Mouse (Mus musculus): ENCODE results near the gene Zfhx3.

Gene Zfhx3

GRCm38 (mm10) chr8:108924526-108924925, 982.1 kb downstream of the Zfhx3 start:
- no peak for DNase-seq (ENCODE audit: low read depth, low spot score)

DNA sequence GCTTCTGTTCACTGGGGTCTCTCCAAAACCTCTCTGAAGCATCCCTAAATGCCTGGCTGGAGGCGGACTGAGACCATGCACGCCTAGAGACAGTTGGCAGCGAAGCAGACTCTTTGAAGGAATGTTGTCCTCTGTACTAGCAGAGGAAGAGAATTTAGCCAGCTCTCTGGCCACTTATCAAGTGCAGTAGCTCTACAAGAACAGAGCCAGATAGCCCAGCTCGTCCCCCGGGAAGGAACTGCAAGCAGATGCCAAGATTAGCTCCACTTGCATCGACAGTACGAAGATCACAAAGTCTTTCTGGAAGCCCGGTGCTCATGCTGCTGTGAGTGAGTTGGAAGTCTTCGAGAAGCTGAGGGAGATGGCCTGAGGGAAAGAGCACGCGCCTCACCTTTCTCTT, 983.7 kb downstream of the Zfhx3 start:
- DNase-seq (ENCODE audit: low read depth, low spot score) = no peak

GRCm38 (mm10) chr8:108930635-108931034, 988.2 kb downstream of the Zfhx3 start:
- no peak for DNase-seq (ENCODE audit: low read depth, low spot score)

GRCm38 (mm10) chr8:108931837-108932236, 989.4 kb downstream of the Zfhx3 start:
- no peak for DNase-seq (ENCODE audit: low read depth, low spot score)

DNA sequence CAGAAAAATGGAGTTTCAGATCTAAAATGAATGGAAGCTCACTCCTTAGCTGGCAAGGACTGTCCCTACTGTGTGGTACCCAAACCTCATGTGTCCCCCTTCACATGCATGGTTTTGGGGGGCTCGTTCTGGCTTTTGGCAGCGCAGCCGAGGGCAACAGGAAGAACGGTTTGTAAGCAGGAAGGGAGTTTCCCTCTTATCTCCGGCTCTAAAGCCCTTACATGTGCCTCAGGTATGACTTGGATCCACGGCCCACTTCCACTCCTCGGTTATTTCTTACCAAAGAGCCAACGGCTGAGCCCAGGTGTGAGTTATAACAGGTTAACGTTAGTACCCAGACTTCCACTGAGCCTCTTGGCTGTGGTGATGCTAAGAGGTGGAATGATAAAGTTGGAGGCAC, 990.3 kb downstream of the Zfhx3 start:
- no peak for DNase-seq (ENCODE audit: low read depth, low spot score)

- DNase-seq (ENCODE audit: low read depth, low spot score) = no peak
These were observed 993.6 kb downstream of the Zfhx3 start for GRCm38 (mm10) chr8:108935834-108936694.

DNA sequence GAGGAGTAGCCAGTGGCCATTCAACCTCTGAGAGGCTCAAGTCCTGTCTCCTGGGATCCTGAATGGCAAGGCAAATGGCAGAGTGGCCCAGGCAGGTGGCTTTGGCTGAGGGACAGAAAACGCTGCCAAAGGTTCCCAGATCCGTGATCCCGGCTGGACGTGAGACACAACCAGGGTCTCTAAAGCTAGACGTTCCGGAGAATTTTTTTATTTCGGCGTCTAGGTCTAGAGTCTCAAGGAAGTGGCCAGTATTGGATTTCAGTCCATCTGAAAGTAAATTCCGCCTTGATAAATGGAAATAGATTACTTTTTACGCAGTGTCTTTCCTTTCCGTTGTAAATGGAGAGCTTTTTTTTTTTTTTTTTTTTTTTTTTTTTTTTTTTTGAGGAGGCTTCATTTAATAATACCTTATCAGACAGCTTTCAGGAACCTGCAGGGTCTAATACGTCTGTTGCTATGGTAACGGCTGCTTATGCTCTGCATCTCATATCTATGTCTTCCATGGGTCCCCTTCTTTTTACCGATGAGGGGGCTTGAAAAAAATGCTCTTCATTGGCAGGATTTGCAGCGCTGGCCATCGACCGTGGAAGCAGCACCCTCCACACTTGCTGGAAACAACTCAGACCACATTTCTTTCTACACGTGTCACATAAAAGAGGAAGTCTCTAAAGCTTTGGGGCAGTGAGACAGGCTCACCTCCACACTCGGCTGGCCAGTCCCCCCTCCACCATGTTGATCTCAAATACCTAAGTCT, 994.4 kb downstream of the Zfhx3 start:
- no peak for DNase-seq (ENCODE audit: low read depth, low spot score)

DNA sequence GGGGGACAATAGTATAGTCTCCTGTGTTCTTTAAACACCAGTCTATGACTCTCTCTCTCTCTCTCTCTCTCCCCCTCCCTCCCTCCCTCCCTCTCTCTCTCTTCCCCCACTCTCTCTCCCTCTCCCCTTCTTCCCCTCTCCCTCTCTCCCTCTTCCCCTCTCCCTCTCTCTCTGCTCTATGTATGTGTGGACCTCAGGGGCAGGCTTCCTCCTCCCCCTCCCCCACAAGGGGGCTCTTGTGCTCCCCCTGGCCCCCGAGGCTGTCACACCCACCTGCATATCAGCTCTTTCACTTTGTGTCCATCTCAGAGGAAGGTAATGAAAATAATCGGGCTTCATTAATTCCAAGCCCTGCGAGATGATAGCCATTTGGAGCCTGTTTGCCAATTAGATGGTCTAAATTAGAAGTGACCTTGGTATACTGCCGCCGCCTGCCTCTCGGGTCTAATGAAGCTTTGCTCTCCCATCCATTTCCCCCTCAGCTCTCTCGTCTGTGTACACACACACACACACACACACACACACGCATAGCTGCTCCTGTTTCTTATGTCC, 995.5 kb downstream of the Zfhx3 start:
- DNase-seq (ENCODE audit: low read depth, low spot score) = no peak

DNA sequence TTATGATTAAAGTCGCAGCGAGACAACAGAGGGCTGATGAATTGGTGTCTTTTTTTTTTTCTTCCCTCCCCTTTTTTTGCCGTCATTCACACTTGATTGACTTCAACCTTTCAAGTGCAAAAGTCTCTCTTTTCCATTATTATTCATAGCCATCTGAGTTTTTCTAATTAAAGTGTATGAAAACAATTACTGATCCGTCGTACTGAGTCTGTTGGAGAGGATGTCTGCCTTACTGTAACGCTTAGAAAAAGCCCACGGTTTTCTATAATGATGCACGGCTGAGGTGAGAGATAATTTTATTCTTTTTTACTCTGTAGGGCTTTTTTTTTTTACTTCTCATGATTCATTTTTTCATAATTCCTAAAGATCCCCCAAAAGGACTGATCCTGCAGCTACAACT, 1000.2 kb downstream of the Zfhx3 start:
- DNase-seq (ENCODE audit: low read depth, low spot score) = no peak

DNA sequence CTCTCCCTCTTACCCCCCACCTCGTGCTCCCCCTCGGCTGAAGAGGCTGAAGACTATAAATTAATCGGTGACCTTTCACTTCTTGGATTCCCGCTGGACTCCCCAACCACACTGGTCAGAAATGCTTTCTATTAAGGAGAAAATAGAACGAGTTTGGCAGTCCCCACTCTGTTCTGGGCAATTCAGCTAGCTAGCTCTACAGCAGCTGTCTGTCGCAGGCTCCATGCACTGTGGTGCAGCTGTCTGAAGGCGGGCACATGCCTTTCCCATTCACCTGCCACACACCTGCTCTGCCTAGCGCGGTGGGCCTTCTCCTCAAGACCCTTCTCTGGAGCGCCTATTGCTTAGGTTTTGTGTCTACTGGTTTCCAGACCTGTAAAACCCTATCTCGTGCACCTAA, 1000.7 kb downstream of the Zfhx3 start:
- no peak for DNase-seq (ENCODE audit: low read depth, low spot score)

DNA sequence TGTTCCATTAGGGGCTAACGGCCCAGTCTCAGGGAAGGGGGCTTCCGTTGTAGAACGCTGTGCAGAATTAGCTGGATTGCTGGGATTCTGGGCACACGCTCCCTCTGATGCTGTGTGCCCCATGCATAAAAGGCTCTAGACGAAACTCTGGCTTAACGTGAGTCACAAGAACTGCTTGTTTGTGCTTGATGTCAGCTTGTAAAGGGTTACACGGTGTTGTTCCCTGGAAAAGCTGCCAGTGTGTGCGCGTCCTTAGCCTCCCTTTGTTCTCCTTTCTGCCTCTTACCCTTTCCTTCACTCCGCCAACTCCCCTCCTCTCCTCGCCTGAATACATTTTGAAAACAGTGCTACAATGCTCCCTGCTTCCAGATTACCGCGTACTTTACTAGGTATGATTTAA, 1001.9 kb downstream of the Zfhx3 start:
- no peak for DNase-seq (ENCODE audit: low read depth, low spot score)

DNA sequence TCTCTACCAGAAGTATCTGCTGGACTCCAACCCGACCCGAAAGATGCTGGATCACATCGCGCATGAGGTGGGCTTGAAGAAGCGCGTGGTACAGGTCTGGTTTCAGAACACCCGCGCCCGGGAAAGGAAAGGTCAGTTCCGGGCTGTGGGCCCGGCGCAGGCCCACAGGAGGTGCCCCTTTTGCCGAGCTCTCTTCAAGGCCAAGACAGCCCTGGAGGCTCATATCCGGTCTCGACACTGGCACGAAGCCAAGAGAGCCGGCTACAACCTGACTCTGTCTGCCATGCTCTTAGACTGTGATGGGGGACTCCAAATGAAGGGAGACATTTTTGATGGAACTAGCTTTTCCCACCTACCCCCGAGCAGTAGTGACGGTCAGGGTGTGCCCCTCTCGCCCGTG, 1007.9 kb downstream of the Zfhx3 start:
- DNase-seq (ENCODE audit: low read depth, low spot score) = no peak

DNA sequence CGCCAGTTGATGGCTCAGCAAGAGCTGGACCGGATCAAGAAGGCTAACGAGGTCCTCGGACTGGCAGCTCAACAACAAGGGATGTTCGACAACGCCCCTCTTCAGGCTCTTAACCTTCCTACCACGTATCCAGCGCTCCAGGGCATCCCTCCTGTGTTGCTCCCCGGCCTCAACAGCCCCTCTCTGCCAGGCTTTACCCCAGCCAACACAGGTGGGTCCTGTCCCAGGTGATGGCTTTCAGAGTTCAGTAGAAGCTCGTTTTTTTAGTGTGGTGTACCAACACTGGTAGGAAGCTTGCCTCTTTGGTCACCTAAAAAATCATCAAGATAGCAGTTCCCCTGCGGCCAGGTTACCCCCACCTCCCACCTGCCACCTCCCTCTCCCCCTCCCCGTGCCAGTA, 1009.1 kb downstream of the Zfhx3 start:
- no peak for DNase-seq (ENCODE audit: low read depth, low spot score)

DNA sequence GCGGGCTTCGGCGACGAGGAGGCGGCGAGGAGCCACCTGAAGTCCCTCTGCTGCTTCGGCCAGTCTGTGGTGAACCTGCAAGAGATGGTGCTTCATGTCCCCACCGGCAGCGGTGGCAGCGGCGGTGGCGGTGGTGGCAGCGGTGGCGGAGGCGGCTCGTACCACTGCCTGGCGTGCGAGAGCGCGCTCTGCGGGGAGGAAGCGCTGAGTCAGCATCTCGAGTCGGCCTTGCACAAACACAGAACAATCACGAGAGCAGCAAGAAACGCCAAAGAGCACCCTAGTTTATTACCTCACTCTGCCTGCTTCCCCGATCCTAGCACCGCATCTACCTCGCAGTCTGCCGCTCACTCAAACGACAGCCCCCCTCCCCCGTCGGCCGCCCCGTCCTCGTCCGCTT, 1014.0 kb downstream of the Zfhx3 start:
- no peak for DNase-seq (ENCODE audit: low read depth, low spot score)

- DNase-seq (ENCODE audit: low read depth, low spot score) = no peak
These were observed 1020.1 kb downstream of the Zfhx3 start for GRCm38 (mm10) chr8:108962516-108962915.

- DNase-seq (ENCODE audit: low read depth, low spot score) = no peak
These were observed 1020.7 kb downstream of the Zfhx3 start for GRCm38 (mm10) chr8:108963181-108963580.

- DNase-seq (ENCODE audit: low read depth, low spot score) = no peak
These were observed 1023.6 kb downstream of the Zfhx3 start for GRCm38 (mm10) chr8:108966041-108966440.

GRCm38 (mm10) chr8:108973639-108974325, 1031.3 kb downstream of the Zfhx3 start:
- no peak for DNase-seq (ENCODE audit: low read depth, low spot score)

GRCm38 (mm10) chr8:108977693-108978361, 1035.4 kb downstream of the Zfhx3 start:
- DNase-seq (ENCODE audit: low read depth, low spot score) = no peak

DNA sequence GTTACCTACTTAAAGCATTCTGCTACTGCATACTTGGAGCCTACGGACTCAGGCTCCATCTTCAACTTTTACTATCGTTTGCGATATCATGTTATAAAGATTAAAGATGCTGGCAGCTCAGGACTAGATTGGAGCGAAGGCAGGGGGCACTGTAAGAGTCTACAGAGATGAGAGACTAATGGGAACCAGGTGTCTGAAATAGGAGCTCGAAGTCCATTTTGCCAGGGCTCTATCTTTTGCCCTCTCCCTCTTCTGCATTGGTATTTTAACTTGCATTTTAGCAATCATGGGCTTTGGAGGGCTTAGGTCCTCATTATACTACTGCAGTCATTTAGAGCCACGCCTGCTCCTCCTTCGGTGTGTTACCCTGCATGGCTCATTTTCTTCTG, 1035.9 kb downstream of the Zfhx3 start:
- DNase-seq (ENCODE audit: low read depth, low spot score) = no peak

DNA sequence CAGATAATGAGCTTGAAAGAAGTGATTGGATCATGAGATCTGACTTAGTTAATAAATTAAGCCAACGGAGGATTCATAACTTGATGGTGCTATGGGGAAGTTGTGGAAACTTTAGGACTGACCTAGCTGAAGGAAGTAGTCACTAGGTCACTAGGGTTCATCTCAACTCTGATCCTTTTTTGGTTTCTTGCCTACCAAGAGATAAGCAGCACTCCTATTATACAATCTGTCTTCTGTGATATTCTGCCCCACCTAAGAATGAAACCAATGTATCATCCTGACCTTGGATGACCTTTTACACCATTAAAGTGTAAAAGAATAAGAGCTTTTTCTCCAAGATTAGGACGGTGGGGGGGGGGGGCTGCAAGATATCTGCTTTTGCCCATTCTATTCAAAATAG, 1042.5 kb downstream of the Zfhx3 start:
- DNase-seq (ENCODE audit: low read depth, low spot score) = no peak

DNA sequence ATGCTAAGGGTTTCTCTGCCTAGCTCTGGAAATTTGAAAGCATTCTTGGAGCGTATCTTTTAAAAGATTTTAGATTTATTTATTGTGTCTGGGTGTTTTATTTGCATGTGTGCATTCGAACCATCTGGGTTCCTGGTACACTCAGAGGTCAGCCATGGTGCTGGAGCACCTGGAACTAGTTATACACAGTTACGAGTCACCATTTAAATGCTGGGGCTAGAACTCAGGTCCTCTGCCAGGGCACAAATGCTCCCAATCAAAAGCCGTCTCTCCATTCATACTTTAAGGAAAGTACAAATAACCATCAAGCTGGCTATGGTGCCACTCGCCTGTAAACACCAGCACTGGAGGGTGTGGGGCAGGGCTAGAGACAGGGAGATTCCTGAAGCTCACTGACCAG, 1047.4 kb downstream of the Zfhx3 start:
- DNase-seq (ENCODE audit: low read depth, low spot score) = no peak

Measured in retina, adult 2 months (tissue).